Mouse (Mus musculus) cerebellum, adult (tissue): ENCODE measurements at regions not wholly inside any gene's neighbourhood (a gene's known extent, or its start where the extent isn't known, plus 50 kb on each side); places are given as distances from the start of the nearest gene placed in this dataset.
"Not testable (repeated sequence)": the region's sequence is repeated elsewhere in the genome, so short reads cannot be mapped to it uniquely, and the experiment has no call there.

ENCODE experiments used
- ATAC-seq: cut with Nextera tagmentation; 2 replicates; pipeline ENCODE4 v1.9.2; 2017; ENCODE audit warnings: mild to moderate bottlenecking, moderate library complexity, mixed read lengths; ENCODE audit not compliant: insufficient number of reproducible peaks, low FRiP score, low TSS enrichment

DNA sequence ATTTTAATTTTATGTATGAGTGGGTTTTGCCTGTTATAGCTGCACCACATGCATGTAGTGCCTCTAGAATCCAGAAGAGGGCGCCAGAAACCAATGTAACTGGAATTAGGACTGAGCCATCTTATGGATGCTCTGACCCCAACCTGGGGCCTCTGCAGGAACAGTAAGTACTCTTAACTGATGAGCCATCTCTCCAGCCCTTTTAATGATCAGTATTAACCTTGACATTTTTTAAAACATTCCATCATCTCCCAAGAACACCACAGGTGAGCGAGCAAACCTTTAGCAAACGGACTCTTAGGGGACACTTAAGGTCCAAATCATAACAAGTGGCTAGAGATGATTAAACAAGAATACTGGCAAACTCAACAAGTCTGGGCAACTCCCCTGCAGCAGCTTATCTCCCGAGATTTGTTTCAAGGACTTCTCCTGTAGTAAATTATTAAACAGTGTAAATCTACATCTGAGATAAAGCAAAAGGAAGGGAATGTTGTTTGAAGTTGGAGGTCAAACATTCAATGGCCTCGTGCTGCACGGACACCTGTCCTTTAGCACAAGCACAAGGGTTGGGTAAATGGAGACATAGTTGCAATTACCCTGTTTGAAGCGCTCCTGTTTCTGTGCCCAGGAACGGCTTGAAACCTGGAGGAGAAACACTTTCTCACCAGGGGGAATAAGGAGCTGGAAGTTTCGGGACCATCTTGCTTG is 75.9 kb upstream of the Cpsf6 start:
- no peak for ATAC-seq

DNA sequence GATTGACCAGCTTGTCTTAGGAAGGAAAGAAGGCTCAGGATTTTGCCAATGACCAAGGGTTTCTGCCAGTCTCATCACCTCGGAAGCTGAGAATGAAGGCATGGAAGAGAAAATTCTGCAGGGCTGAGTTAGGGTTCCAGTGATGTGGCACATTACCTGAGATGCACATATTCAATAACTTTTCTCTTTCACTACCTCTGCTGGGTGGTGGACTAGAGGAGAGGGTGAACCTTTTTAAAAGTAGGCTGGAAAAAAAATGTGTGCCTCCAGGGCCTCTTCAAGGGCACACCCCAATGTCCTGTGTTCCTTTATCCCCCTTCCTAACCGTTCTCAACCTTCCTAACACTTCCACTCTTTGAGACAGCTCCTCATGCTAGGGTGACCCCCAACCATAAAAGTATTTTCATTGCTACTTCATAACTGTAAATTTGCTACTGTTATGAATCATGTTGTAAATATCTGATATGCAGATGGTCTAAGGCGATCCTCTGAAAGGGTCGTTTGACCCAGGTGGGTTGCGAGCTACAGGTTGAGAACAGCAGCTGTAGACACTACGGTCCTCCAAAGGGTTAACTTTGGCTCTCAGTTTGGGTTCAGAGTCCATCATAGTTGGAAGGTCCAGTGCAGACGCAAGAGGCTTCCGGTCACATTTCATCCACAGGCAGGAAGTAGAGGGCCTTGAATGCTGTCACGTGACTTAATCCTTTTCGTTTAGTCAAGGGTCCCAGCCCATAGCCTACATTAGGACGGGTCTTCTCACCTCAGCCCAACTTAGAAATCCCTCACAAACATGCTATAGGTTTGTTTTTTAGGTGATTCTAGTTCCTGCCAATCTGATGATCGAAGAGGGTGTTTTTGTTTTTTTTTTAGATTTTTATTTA is 75.1 kb upstream of the Cpsf6 start:
- no peak for ATAC-seq

DNA sequence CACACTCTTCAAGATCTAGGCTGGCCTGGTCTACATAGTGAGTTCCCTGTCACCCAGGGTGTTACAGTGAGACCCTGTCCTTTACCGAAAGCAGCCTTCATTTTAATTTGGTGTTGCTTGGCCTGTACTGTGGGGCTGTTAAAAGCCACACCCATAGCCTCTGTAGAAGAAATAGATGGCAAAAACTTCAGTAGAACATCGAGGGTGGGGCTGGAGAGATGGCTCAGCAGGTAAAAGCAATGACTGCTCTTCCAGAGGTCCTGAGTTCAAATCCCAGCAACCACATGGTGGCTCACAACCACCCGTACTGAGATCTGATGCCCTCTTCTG is 74.3 kb upstream of the Cpsf6 start:
- no peak for ATAC-seq

DNA sequence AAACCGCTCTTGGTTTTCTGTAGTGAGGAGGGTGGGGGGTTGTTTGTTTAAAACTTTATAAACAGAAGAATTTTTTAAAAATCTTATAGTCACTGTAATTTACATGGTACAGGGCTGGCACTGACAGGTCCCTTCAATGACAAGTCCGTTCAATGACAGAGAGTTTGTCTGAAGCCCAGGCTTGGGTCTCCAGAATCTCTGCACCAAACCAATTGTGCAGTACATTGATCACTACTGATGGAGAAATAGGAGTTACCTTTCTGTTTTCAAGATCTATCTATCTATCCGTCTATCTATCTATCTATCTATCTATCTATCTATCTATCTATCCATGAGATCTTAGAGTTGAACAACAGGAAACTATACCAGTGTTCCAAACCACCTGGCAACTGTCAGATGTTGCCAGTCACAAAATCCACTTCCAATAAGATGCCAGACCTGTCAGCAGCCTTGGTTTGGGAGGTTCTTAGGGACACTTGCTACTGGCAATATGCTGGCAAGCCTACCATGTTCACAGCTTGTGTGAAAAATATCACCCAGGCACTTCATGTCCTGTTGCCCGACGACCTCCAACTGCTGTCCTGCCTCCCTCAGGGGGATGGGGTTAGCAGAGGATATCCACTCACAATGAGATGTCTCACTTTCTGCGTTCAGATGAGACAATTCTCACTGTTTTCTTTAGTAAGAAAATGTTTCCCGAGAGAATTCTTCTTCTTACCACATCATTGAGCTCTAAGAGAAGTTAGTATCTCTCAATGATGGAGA is 73.8 kb upstream of the Cpsf6 start:
- no peak for ATAC-seq

DNA sequence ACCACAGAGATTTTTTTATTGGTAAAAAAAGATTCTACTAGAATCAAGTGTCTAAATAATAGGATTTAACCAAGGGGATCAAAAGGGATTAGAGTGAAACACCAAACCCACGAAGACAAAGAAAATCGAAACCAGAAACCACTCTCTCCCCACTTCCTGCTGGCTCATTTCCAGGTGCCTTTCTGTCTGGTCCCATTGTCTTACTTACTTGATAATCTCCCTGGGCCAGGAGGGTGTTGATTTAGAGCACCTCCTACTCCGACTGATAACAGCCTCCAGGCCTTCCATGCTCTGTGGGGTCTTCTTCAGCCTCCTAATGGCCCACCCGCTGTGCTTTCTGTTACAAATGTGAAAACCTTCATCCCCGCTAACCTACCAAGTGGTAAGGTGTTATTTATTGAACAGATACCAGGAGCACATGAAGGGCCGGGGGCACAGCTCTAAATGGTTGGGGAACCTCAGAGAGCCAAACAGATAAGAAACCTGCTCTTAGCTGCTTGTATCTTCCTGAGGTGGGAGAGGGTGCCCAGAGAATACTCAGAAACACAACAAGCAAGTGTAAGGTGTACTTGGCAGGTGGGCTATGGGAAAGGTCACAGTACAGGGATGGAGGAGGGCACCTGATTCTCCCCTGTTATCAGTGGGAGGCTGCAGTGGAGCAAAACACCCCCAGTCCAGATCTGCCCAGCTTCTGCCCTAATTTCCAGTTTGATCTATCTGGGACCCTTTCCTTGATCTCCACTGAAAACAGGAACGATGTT is 72.6 kb upstream of the Cpsf6 start:
- no peak for ATAC-seq

DNA sequence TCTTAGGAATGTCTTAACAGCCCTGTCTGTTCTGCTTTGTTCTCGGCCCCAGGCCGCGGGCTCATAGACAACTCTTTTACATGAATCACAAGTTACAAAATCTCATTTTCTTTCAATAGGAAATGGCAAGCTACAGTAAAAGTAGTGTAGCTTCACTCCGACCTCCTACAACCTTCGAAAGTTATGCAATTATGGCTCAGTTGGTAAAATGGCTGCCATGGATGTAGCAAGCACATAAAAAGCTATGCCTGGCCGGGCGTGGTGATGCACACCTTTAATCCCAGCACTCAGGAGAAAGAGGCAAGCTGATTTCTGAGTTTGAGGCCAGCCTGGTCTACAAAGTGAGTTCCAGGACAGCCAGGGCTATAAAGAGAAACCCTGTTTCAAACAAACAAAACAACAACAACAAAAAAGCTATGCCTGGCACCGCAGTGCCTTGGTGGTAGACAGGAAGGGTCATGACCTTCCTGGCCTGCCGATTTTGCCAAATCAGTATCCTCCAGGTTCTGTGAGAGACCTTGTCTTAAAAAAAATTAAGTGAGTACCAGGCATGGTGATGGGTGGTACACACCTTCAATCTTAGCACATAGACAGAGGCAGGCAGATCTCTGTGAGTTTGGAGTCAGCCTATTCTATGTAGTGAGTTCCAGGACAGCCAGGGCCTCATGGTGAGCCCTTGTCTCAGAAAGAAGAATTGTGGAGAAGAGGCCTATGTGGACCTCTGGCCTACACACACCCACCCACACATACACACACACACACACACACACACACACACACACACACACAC is 71.8 kb upstream of the Cpsf6 start:
- ATAC-seq, result no peak

- ATAC-seq, result no peak
Measured at GRCm38 (mm10) chr10:117450631-117451030, 70.8 kb upstream of the Cpsf6 start.

- no peak for ATAC-seq
Measured at GRCm38 (mm10) chr10:117450240-117450569, 70.4 kb upstream of the Cpsf6 start.

DNA sequence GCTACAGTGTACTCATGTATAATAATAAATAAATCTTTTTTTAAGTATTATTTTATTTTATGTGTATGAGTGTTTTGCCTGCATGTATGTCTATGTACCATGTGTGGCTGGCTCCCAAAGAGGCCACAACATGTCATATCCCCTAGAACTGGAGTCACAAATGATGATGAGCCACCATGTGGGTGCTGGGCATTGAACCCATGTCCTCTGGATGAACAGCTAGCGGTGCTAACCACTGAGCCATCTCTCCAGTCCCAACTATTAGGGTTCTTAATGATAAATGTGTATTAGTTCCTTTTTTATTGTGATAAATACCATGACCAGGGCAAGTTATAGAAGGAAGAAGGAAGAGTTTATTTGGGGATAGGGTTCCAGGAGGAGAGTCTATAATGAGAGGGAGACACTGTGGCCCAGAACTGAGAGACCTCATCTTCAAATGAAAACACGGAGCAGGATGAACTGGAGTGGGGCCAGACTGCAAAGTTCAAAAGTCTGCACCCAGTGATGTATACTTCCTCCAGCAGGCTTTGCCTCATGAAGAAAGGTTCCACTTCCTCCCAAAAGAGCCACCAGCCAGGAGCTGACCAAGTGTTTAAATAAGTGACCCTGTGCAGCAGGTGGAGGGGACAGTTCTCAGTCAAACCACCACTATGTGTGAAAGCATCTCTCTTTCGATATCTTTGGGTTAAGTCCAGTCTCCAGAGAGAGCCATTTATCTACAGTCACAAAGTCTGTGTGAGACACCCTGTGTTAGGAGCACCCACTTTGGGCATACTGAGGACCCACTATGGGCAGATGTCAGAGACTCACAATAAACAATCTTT is 69.8 kb upstream of the Cpsf6 start:
- no peak for ATAC-seq

DNA sequence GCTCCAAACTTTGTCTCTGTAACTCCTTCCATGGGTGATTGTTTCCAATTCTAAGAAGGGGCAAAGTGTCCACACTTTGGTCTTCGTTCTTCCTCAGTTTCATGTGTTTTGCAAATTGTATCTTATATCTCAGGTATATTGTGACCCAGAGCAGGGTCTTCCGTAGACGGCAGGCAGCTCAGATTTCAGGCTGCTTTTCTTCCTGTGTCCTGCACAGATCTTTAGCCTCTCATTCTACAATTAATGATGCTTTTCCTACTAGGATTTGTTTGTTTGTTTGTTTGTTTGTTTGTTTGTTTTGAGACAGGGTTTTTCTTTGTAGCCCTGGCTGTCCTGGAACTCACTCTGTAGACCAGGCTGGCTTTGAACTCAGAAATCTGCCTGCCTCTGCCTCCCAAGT is 69.0 kb upstream of the Cpsf6 start:
- not testable (repeated sequence) for ATAC-seq

GRCm38 (mm10) chr10:117447626-117448025 is 67.8 kb upstream of the Cpsf6 start:
- ATAC-seq, result no peak

GRCm38 (mm10) chr10:117447206-117447605 is 67.4 kb upstream of the Cpsf6 start:
- no peak for ATAC-seq

- no peak for ATAC-seq
Measured at GRCm38 (mm10) chr10:117446776-117447175, 67.0 kb upstream of the Cpsf6 start.

DNA sequence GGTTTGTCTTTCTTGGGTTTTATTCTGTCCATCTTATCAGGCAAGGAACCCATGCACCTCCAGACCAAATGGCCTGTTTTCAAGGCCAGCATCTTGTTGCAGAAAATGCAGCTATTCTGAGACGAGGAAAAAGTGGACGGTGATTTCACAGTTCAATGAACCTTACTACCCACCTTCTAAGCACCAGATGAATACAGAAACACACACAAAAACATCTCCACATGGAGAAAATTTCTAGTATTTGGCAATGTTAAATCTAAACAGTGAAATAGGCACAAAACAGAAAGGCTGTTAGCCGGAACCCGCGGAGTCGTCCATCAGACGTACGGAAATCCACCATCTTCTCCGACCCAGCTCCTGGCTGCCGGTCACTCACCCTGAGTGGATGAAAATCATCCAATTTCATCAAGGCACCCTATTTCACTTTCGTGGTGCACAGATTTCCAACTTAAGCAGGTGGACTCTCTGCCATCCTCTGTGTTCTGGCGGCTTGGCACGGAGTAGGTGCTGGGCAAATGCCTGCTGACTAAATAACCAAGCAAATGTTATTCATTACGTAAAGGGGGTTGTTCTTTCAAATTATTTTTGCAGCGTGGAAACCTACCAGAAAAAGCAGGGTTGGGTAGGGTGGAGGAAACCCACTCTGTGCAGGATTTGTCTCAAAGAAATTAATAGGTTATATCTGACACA is 66.1 kb upstream of the Cpsf6 start:
- ATAC-seq, result no peak

- no peak for ATAC-seq
Measured at GRCm38 (mm10) chr10:117445181-117445790, 65.5 kb upstream of the Cpsf6 start.

- ATAC-seq, result no peak
Measured at GRCm38 (mm10) chr10:117444761-117445160, 64.9 kb upstream of the Cpsf6 start.

DNA sequence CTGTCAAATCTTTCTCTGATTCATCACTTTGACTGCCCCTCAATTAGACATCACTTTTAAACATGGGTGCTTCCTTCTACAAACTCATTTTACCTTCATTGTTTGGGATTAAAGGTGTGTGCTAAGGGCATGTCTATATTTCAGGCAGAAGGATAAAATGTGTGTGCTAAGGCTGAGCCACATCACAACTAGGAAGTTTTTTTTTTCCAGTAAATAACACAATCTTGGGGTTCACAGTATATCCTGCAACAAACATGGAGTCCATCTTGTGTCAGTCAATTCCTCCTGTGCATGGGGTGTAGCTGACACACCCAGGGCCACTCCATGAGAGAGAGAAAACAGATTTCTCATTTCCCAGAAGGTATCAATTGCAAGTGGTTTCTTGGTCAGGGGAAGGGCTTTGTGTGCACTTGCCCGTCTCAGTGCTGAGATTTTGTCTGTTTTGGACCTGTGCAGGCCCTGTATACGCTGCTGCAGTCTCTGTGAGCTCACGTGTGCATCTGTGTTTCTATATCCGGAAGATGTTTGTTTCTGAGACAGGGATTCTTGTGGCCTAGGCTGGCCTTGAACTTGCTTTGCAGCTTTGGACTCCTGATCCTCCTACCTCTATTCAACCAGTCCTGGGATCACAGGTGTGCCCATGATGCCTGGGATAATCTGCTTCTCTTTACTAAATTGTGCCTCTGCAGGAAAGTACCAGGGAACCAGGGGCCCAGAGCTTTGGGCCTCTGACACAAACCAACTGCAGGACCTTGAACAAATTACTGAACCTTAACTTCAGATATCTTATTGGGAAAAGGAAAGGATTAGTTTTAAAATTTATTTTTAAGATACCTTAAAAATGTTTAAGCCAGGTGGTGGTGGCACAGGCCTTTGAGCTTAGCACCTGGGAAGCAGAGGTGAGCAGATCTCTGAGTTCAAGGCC is 63.9 kb upstream of the Cpsf6 start:
- ATAC-seq, result no peak
